Mouse (Mus musculus) 3T3-L1 (cell line): ENCODE results near the gene Gm498.
A peak's percentile ranks its signal among the peaks of the same experiment; 100 is the strongest.

ENCODE experiments used
- DNase-seq: peaks from one replicate; pipeline ENCODE4 v3.0.0-alpha.2; 2015; ENCODE audit warnings: low read depth, low spot score

The Gm498 gene

GRCm38 (mm10) chr7:143866538-143866937, at the start of gene Gm498:
TSS of gene Gm498 (plus strand) at chr7:143866838.
- DNase-seq: no peak

GRCm38 (mm10) chr7:143819201-143819600, 47.4 kb upstream of the Gm498 start:
- peak; percentile 40 for DNase-seq

GRCm38 (mm10) chr7:143821241-143821640, 45.4 kb upstream of the Gm498 start:
- no peak for DNase-seq

GRCm38 (mm10) chr7:143822375-143823265, 44.0 kb upstream of the Gm498 start, which contains the start of the genes Nadsyn1 and Dhcr7:
TSS of gene Nadsyn1 (minus strand) at chr7:143822849.
TSS of gene Dhcr7 (plus strand) at chr7:143823145.
- DNase-seq: peak; percentile 97

GRCm38 (mm10) chr7:143823266-143823605, 43.4 kb upstream of the Gm498 start:
- no peak for DNase-seq

- DNase-seq: no peak
Observed at GRCm38 (mm10) chr7:143826985-143827384, 39.7 kb upstream of the Gm498 start.

GRCm38 (mm10) chr7:143829504-143830331, 36.9 kb upstream of the Gm498 start:
- DNase-seq: peak; percentile 97

- DNase-seq: no peak
Observed at GRCm38 (mm10) chr7:143830399-143830798, 36.2 kb upstream of the Gm498 start.

- no peak for DNase-seq
Observed at GRCm38 (mm10) chr7:143832196-143832595, 34.4 kb upstream of the Gm498 start.

GRCm38 (mm10) chr7:143832611-143833010, 34.0 kb upstream of the Gm498 start:
- DNase-seq: no peak

- no peak for DNase-seq
Observed at GRCm38 (mm10) chr7:143833581-143834190, 33.0 kb upstream of the Gm498 start.

- DNase-seq: no peak
Observed at GRCm38 (mm10) chr7:143834316-143834715, 32.3 kb upstream of the Gm498 start.

- no peak for DNase-seq
Observed at GRCm38 (mm10) chr7:143834972-143835371, 31.7 kb upstream of the Gm498 start.

- DNase-seq: no peak
Observed at GRCm38 (mm10) chr7:143837705-143838358, 28.8 kb upstream of the Gm498 start.

- no peak for DNase-seq
Observed at GRCm38 (mm10) chr7:143840121-143840520, 26.5 kb upstream of the Gm498 start.

GRCm38 (mm10) chr7:143841301-143841700, 25.3 kb upstream of the Gm498 start:
- DNase-seq: no peak

GRCm38 (mm10) chr7:143848127-143848767, 18.4 kb upstream of the Gm498 start:
- no peak for DNase-seq

GRCm38 (mm10) chr7:143848768-143849482, 17.7 kb upstream of the Gm498 start:
- DNase-seq: no peak

- no peak for DNase-seq
Observed at GRCm38 (mm10) chr7:143868874-143869273, 2.2 kb downstream of the Gm498 start.

GRCm38 (mm10) chr7:143883717-143884116, 17.1 kb downstream of the Gm498 start:
- no peak for DNase-seq
